Mouse (Mus musculus): ENCODE measurements around the gene Gm13078. TPM values are rescaled to one million over a fixed set of nuclear protein-coding genes. Genes with fewer than 3 reads are reported as not detected.

Gm13078 gene
- polyA plus RNA-seq (2015; fragmentation: Nextera tagmentation; extraction: Ambion mirVana) = not detected in 2 replicates

- 94% methylated on average over 1 of the region's 1 CpGs for WGBS
- Histone ChIP-seq H3K9me3 (replicated peaks) (peaks cover 35% of the 10 kb centered on the region), H3K4me1 (no peaks in the 10 kb centered on the region), H3K27me3 (no peaks in the 10 kb centered on the region), H3K4me3 (no peak within 1 kb of the TSS), H3K4me2 (no peak within 1 kb of the TSS), H3K27ac (no peak within 1 kb of the TSS), H3K9ac (no peak within 1 kb of the TSS), H3K36me3 (ENCODE audit: poor library complexity, severe bottlenecking) (no peaks in the 10 kb centered on the region)
- no peak for ATAC-seq
Observed at GRCm38 (mm10) chr4:143719155-143719554, at the start of gene Gm13078. Gm13078 (plus strand) TSS chr4:143719455.

DNA sequence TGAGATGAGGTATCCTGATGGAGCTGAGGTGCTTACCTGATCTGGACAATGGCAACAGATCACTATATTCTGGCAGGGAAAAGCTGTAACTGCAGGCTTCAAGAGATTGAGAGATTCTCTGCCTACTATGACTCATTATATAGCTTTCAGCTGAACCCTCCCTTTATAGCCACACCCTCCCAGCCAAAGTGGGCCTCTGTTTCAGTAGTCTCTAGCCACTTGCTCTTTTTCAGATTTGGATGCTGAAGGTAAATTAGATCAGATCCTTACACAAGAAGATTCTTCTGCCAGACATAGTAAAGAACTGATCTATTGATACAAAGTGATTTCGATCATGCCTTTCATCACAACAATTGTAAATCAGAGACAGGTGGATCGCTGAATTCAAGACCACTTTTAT, 16.6 kb upstream of the Gm13078 start, which contains the start of gene Gm13089:
Gm13089 (minus strand) TSS at position 101 of the 400 bp plus-strand sequence.
- H3K4me2 ChIP-seq = no peak within 1 kb of the TSS
- H3K27ac ChIP-seq = no peak within 1 kb of the TSS
- no peak for ATAC-seq
- H3K4me1 ChIP-seq = no peaks in the 10 kb centered on the region
- H3K9me3 ChIP-seq (replicated peaks) = peaks cover 55% of the 10 kb centered on the region
- 85% methylated on average over 2 of the region's 2 CpGs for WGBS
- no peaks in the 10 kb centered on the region for H3K36me3 ChIP-seq (ENCODE audit: poor library complexity, severe bottlenecking)
- no peak within 1 kb of the TSS for H3K4me3 ChIP-seq
- H3K27me3 ChIP-seq = no peaks in the 10 kb centered on the region
- no peak within 1 kb of the TSS for H3K9ac ChIP-seq

Other genes with a start within 250 kb of the Gm13078 start
- not detected in 2 replicates for gene Gm13043, start 208.1 kb upstream of the Gm13078 start, polyA plus RNA-seq (2015; fragmentation: Nextera tagmentation; extraction: Ambion mirVana)
- not detected in 2 replicates for gene Gm13040, start 183.5 kb upstream of the Gm13078 start, polyA plus RNA-seq (2015; fragmentation: Nextera tagmentation; extraction: Ambion mirVana)
- not detected in 2 replicates for gene BC080695, start 167.8 kb upstream of the Gm13078 start, polyA plus RNA-seq (2015; fragmentation: Nextera tagmentation; extraction: Ambion mirVana)
- not detected in 2 replicates for gene Gm13057, start 167.7 kb upstream of the Gm13078 start, polyA plus RNA-seq (2015; fragmentation: Nextera tagmentation; extraction: Ambion mirVana)
- gene Gm13083, start 104.5 kb upstream of the Gm13078 start, polyA plus RNA-seq (2015; fragmentation: Nextera tagmentation; extraction: Ambion mirVana) = not detected in 2 replicates
- gene Gm13088, start 62.2 kb upstream of the Gm13078 start, polyA plus RNA-seq (2015; fragmentation: Nextera tagmentation; extraction: Ambion mirVana) = not detected in 2 replicates
- not detected in 2 replicates for gene Gm13089, start 16.7 kb upstream of the Gm13078 start, polyA plus RNA-seq (2015; fragmentation: Nextera tagmentation; extraction: Ambion mirVana)
- not detected in 2 replicates for gene Gm13023, start 69.9 kb downstream of the Gm13078 start, polyA plus RNA-seq (2015; fragmentation: Nextera tagmentation; extraction: Ambion mirVana)
- not detected in 2 replicates for gene Gm13084, start 96.6 kb downstream of the Gm13078 start, polyA plus RNA-seq (2015; fragmentation: Nextera tagmentation; extraction: Ambion mirVana)
- gene Gm13103, start 127.0 kb downstream of the Gm13078 start, polyA plus RNA-seq (2015; fragmentation: Nextera tagmentation; extraction: Ambion mirVana) = not detected in 2 replicates
- not detected in 2 replicates for gene Pramef6, start 180.9 kb downstream of the Gm13078 start, polyA plus RNA-seq (2015; fragmentation: Nextera tagmentation; extraction: Ambion mirVana)
- gene Pramef25, start 231.6 kb downstream of the Gm13078 start, polyA plus RNA-seq (2015; fragmentation: Nextera tagmentation; extraction: Ambion mirVana) = not detected in 2 replicates
- gene Gm13101, start 247.5 kb downstream of the Gm13078 start, polyA plus RNA-seq (2015; fragmentation: Nextera tagmentation; extraction: Ambion mirVana) = not detected in 2 replicates

Data from forebrain, embryonic 13.5 days (tissue).